In the genomic region with DNA sequence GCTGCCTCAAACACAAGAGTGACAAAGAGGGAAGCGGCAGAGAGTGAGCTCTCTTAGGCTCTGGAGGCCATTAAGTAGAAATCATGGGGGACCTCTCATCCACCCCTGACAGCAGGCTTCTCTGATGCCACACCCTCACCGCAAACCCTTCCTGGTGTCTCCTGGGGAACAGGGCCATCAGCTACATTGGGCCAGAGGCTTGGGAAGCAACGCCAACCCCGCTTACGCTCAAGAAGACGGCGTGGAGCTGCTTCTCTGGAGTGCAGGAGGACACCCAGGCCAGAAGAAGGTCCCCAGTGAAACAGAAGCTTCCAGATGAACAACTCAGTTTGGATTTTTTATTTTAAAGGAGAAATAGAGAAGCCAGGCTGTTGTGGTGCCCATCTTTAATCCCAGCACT, we compare ENCODE assay signal across 28 mouse cellular contexts. TPM values are rescaled to one million over a fixed set of nuclear protein-coding genes. Genes with fewer than 3 reads are reported as not detected.
"Had no signal": no experiment of that assay in that cellular context is flagged by ENCODE, and none has a peak within 500 bp of the region (broad histone marks: within the 10 kb centered on the region; RNA-seq: fewer than 3 reads in every experiment).

No protein-coding gene starts in this region.

- H3K9ac ChIP-seq: forebrain, postnatal 0 days; heart, embryonic 13.5 days; heart, embryonic 15.5 days; hindbrain, embryonic 13.5 days; hindbrain, embryonic 15.5 days; limb, embryonic 12.5 days; liver, embryonic 13.5 days; liver, embryonic 15.5 days had no signal

- DNase-seq: forebrain, postnatal 0 days; gastrocnemius, postnatal 14 days; gastrocnemius, postnatal 36 days; heart, adult 18-20 months; heart, postnatal 14 days; heart, postnatal 36 days; kidney, adult 8-10 months; kidney, postnatal 10 days; kidney, postnatal 4 days; liver; liver, embryonic 13.5 days had no signal

- H3K4me3 ChIP-seq: heart, embryonic 13.5 days; heart, embryonic 15.5 days; hindbrain, embryonic 13.5 days; hindbrain, embryonic 15.5 days; layer of hippocampus, adult 2 months; limb, embryonic 10.5 days; limb, embryonic 12.5 days; liver, embryonic 13.5 days; liver, embryonic 15.5 days had no signal

- H3K36me3 ChIP-seq: heart, embryonic 13.5 days; heart, embryonic 15.5 days; hindbrain, embryonic 13.5 days; hindbrain, embryonic 15.5 days; limb, embryonic 10.5 days; limb, embryonic 12.5 days; liver, embryonic 13.5 days; liver, embryonic 15.5 days had no signal

- H3K27me3 ChIP-seq: heart, embryonic 15.5 days had no signal

- H3K4me1 ChIP-seq: hindbrain, embryonic 15.5 days; limb, embryonic 12.5 days had no signal

- ATAC-seq: forebrain, postnatal 0 days; hindbrain, postnatal 0 days had no signal

- H3K27ac ChIP-seq: heart, embryonic 13.5 days; heart, embryonic 15.5 days; hindbrain, embryonic 13.5 days; hindbrain, embryonic 15.5 days; hindbrain, postnatal 0 days; layer of hippocampus, adult 2 months; limb, embryonic 10.5 days; limb, embryonic 12.5 days; liver, embryonic 13.5 days; liver, embryonic 15.5 days had no signal

- H3K9me3 ChIP-seq: heart, embryonic 15.5 days; hindbrain, embryonic 13.5 days; hindbrain, embryonic 15.5 days; limb, embryonic 10.5 days; liver, embryonic 15.5 days had no signal

- H3K4me2 ChIP-seq: heart, embryonic 11.5 days; heart, embryonic 13.5 days; heart, embryonic 15.5 days; hindbrain, embryonic 13.5 days; hindbrain, embryonic 15.5 days; limb, embryonic 12.5 days; liver, embryonic 13.5 days; liver, embryonic 15.5 days had no signal

RNA-seq across cellular contexts. Expression of a gene that starts 9.8 kb away (rescaled TPM):
- total RNA-seq: forebrain, postnatal 0 days; gastrocnemius, postnatal 14 days; hematopoietic stem cell, adult 5-6 weeks; hindbrain, postnatal 0 days; layer of hippocampus, adult 2 months; layer of hippocampus, postnatal 10 days; layer of hippocampus, postnatal 25 days; left cerebral cortex, postnatal 14 days had no signal
- polyA plus RNA-seq: hindbrain, postnatal 0 days; limb, embryonic 14.5 days had no signal

RNA-seq across cellular contexts. Expression of a gene that starts 43.3 kb away (rescaled TPM):
- total RNA-seq: forebrain, postnatal 0 days; hematopoietic stem cell, adult 5-6 weeks; layer of hippocampus, adult 2 months; layer of hippocampus, postnatal 10 days; layer of hippocampus, postnatal 25 days; left cerebral cortex, postnatal 14 days; left cerebral cortex, postnatal 36 days had no signal
- polyA plus RNA-seq: forebrain, postnatal 0 days; heart, embryonic 11.5 days; hindbrain, embryonic 11.5 days; hindbrain, embryonic 13.5 days; hindbrain, embryonic 15.5 days; hindbrain, postnatal 0 days; limb, embryonic 10.5 days had no signal
